Mouse (Mus musculus): Measurements from ENCODE around the gene Fhl4.

- no peak for TF ChIP-seq EP300 (IDR thresholded peaks at IDR 0.05; ENCODE audit: low read depth)
- no peak for TF ChIP-seq CTCF (IDR thresholded peaks at IDR 0.05; ENCODE audit: low read depth)
These were observed 30.6 kb downstream of the Fhl4 start for GRCm38 (mm10) chr10:85071605-85072152.

All from liver, postnatal 0 days (tissue).